Comparison of ENCODE assay signal across 26 mouse cellular contexts in genomic region chr4:137657674-137658073, GRCm38 (mm10).
"Had no signal": no experiment of that assay in that cellular context is flagged by ENCODE, and none has a peak within 500 bp of the region (broad histone marks: within the 10 kb centered on the region; RNA-seq: fewer than 3 reads in every experiment).

No protein-coding gene starts in this region.

- ATAC-seq: hindbrain, postnatal 0 days; intestine, embryonic 16.5 days; liver, postnatal 0 days had no signal

- DNase-seq: gastrocnemius, adult 2 months; gastrocnemius, postnatal 10 days; gastrocnemius, postnatal 25 days; heart, adult 18-20 months; heart, postnatal 14 days; heart, postnatal 36 days; kidney, adult 2 months; kidney, postnatal 10 days; kidney, postnatal 25 days; kidney, postnatal 4 days; liver; liver, embryonic 13.5 days; liver, postnatal 0 days had no signal

- H3K4me2 ChIP-seq: heart, embryonic 11.5 days; heart, embryonic 13.5 days; heart, embryonic 15.5 days; hindbrain, embryonic 13.5 days; hindbrain, embryonic 15.5 days; limb, embryonic 12.5 days; liver, embryonic 11.5 days; liver, embryonic 13.5 days; liver, embryonic 15.5 days had no signal

- H3K4me3 ChIP-seq: gastrocnemius, adult 2 months; heart, embryonic 13.5 days; heart, embryonic 15.5 days; hindbrain, embryonic 13.5 days; hindbrain, embryonic 15.5 days; layer of hippocampus, adult 2 months; left cerebral cortex, adult 2 months; limb, embryonic 10.5 days; limb, embryonic 12.5 days; liver, embryonic 13.5 days; liver, embryonic 15.5 days had no signal

- H3K27me3 ChIP-seq: heart, embryonic 13.5 days; heart, embryonic 15.5 days; hindbrain, embryonic 15.5 days had no signal

- H3K27ac ChIP-seq: gastrocnemius, adult 2 months; heart, embryonic 13.5 days; heart, embryonic 15.5 days; hindbrain, embryonic 13.5 days; hindbrain, embryonic 15.5 days; hindbrain, postnatal 0 days; layer of hippocampus, adult 2 months; left cerebral cortex, adult 2 months; limb, embryonic 10.5 days; limb, embryonic 12.5 days; liver, embryonic 13.5 days; liver, embryonic 15.5 days had no signal

- H3K9me3 ChIP-seq: heart, embryonic 13.5 days; heart, embryonic 15.5 days; hindbrain, embryonic 13.5 days; hindbrain, embryonic 15.5 days; limb, embryonic 10.5 days; limb, embryonic 12.5 days; liver, embryonic 13.5 days; liver, embryonic 15.5 days had no signal

- H3K9ac ChIP-seq: heart, embryonic 13.5 days; heart, embryonic 15.5 days; hindbrain, embryonic 13.5 days; hindbrain, embryonic 15.5 days; limb, embryonic 12.5 days; liver, embryonic 13.5 days; liver, embryonic 15.5 days; liver, postnatal 0 days had no signal
